Mouse (Mus musculus) cerebellum, adult 2 months (tissue): ENCODE measurements around the gene Wdr95. TPM values are rescaled to one million over a fixed set of nuclear protein-coding genes. Genes with fewer than 3 reads are reported as not detected.

ENCODE experiments used
- DNase-seq, 2 experiments: peaks; one replicate each; pipeline ENCODE4 v3.0.0; 2021
- H3K27ac ChIP-seq: fragments of 200-500 bp; 2 replicates; pipeline ENCODE4 v1.5.1; 2012; ENCODE audit warnings: low read length, control low read depth, inconsistent platforms; ENCODE audit not compliant: insufficient read depth
- H3K27me3 ChIP-seq: fragments of 200-500 bp; 2 replicates; pipeline ENCODE4 v1.6.1; 2012; ENCODE audit warnings: inconsistent platforms, mild to moderate bottlenecking, low read length, moderate library complexity; ENCODE audit not compliant: control insufficient read depth, insufficient read depth
- H3K4me1 ChIP-seq: fragments of 200-500 bp; 2 replicates; pipeline ENCODE4 v1.6.1; 2011; ENCODE audit warnings: low read length; ENCODE audit not compliant: control insufficient read depth, insufficient read depth
- H3K4me3 ChIP-seq: fragments of 200-500 bp; replicated peaks from 2 replicates; pipeline ENCODE3; 2011; ENCODE audit warnings: mild to moderate bottlenecking, low read depth, low read length, control low read depth; ENCODE audit not compliant: insufficient read depth
- CTCF ChIP-seq: fragments of 200-500 bp; IDR thresholded peaks from 2 replicates; pipeline ENCODE4 v1.5.1; 2011; ENCODE audit warnings: low read depth, mild to moderate bottlenecking, control low read depth, low read length, moderate library complexity, borderline replicate concordance; ENCODE audit not compliant: insufficient read depth
- POLR2A ChIP-seq: fragments of 200-500 bp; IDR thresholded peaks from 2 replicates; pipeline ENCODE4 v1.6.1; 2011; ENCODE audit warnings: low read length, control low read depth, borderline replicate concordance; ENCODE audit not compliant: insufficient read depth
- WGBS: fragments of 180-500 bp; shearing (Covaris S2); methylation state at CpG from one replicate; pipeline ENCODE4 v1.1.7; 2018; 5-methylcytosine and 5-hydroxymethylcytosine counted together
- polyA plus RNA-seq: library from polyadenylated mRNA; depleted of rRNA; stranded (reverse); fragments of >200 nt; gene quantifications from 2 replicates; pipeline ENCODE4 v1.2.3, GENCODE M21; 2012

Wdr95 gene
- polyA plus RNA-seq, 1 experiment = 0.29 TPM

GRCm38 (mm10) chr5:149490275-149490674 is 38.2 kb upstream of the Wdr95 start:
- Histone ChIP-seq H3K4me1 (no peaks in the 10 kb centered on the region; the same call in 1 of the 2 replicates), H3K4me3 (no peak overlapping the region), H3K27ac (no peak overlapping the region), H3K27me3 (no peaks in the 10 kb centered on the region)
- WGBS = 58% methylated on average over 15 of the region's 15 CpGs
- DNase-seq = no peak
- TF ChIP-seq POLR2A = no peak
- no peak for TF ChIP-seq CTCF

DNA sequence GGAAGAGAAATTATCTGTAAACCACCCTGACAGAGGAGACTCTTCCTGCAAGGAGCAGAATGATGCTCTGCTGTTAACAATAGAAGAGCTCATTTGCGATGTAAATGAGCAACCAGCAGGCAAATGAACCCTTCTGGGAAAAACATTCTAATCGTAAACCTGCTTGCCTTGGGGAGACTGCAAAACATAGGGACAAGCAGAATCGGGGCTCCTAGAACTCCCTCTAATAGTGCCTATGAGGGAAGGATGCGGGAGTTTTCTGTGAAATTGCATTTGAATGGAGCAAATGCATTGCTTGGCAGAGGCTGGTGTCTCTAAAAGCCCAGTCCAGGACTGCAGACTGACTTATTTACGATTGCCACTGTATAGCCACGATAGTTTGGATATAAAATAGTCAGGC is 32.8 kb upstream of the Wdr95 start:
- no peak for DNase-seq
- TF ChIP-seq POLR2A = no peak
- no peak for TF ChIP-seq CTCF
- Histone ChIP-seq H3K27me3 (no peaks in the 10 kb centered on the region), H3K4me1 (no peaks in the 10 kb centered on the region), H3K27ac (no peak overlapping the region), H3K4me3 (no peak overlapping the region)
- 49% methylated on average over 6 of the region's 6 CpGs for WGBS

DNA sequence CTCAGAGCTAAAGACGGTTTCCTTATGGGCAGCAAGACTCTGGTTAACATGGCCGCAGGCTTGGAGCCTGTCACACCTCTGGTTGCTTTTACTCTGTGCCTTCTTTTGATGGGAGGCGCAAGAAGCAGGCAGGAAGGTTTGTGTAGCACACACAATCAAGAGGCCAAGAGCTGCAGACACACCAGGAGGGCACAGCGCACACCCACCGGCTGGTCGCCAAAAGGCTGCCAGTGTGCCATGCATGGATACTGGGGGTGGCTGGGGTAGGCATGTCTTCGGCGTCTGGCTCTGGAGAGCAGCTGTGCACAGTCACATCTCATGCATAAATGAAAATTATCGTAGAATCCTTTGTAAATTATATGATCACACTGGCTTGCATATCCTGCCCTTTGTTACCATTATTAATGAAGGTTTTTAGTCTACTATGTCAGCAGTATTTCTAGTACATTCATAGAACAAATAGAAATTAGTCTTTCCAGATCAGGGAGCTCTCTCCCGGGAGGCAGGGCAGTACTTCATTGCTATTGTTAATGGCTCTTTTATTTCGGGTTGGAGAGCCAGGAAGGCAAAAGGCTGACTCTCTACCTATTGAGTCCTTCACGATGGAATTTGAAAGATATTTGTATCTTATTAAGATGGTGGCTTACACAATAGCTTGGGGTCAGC is 31.9 kb upstream of the Wdr95 start:
- 45% methylated on average over 12 of the region's 12 CpGs for WGBS
- Histone ChIP-seq H3K27ac (no peak overlapping the region), H3K27me3 (no peaks in the 10 kb centered on the region), H3K4me3 (no peak overlapping the region), H3K4me1 (no peaks in the 10 kb centered on the region)
- no peak for TF ChIP-seq CTCF
- no peak for TF ChIP-seq POLR2A
- DNase-seq = no peak

- Histone ChIP-seq H3K27me3 (no peaks in the 10 kb centered on the region; the same call in 1 of the 2 replicates), H3K4me3 (no peak overlapping the region), H3K27ac (no peak overlapping the region), H3K4me1 (no peaks in the 10 kb centered on the region)
- TF ChIP-seq CTCF (no peak), POLR2A (no peak)
- DNase-seq = no peak
- WGBS = 53% methylated on average over 4 of the region's 4 CpGs
These were observed 28.5 kb upstream of the Wdr95 start for GRCm38 (mm10) chr5:149499936-149500335.

- DNase-seq = peak in 1 of 2 experiments; percentile 11
- TF ChIP-seq POLR2A (no peak), CTCF (no peak)
- Histone ChIP-seq H3K27ac (no peak overlapping the region), H3K4me1 (no peaks in the 10 kb centered on the region), H3K27me3 (no peaks in the 10 kb centered on the region; the same call in 1 of the 2 replicates), H3K4me3 (no peak overlapping the region)
- WGBS = 44% methylated on average over 23 of the region's 23 CpGs
These were observed 24.9 kb upstream of the Wdr95 start for GRCm38 (mm10) chr5:149503423-149504175.

DNA sequence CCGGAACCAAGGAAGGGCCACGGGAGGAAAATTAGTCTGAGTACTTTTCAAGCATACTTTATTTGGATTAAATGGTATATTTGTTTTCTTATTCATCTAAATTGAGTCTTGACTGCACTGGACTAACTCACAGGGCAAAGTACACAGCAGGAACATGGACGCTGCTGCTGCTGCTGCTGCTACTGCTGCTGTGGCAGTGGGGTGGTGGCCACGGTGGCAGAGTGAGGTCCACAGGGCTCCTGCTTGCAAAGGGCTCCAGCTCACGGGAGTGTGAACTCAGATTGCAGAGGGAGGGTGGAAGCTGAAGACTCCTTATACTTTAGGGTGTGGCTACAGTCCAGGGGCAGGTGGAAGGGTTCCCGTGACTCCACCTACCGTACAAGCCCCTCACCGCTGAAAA is 23.5 kb upstream of the Wdr95 start:
- no peaks in the 10 kb centered on the region; the same call in 1 of the 2 replicates for H3K27me3 ChIP-seq
- DNase-seq = no peak
- TF ChIP-seq CTCF (no peak), POLR2A (no peak)
- H3K27ac ChIP-seq = no peak overlapping the region
- 85% methylated on average over 8 of the region's 8 CpGs for WGBS
- no peaks in the 10 kb centered on the region for H3K4me1 ChIP-seq
- no peak overlapping the region for H3K4me3 ChIP-seq

DNA sequence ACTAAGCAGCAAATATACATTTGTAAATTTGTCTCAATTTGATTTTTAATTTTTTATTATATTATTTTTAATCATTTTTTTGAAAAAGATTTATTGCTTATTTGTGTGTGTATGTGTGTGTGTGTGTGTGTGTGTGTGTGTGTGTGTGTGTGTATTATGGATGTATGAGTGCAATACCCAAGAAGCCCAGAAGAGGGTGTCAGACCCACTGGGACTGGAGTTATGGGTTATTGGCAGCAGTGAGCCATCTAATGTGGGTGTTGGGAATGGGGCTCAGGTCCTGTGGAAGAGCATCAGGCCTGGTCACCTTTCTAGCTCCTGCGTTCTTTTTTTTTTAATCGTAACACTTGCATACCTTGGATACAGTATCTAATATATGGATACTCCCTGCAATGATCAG is 22.4 kb upstream of the Wdr95 start:
- WGBS = 100% methylated on average over 2 of the region's 2 CpGs
- no peak overlapping the region for H3K27ac ChIP-seq
- TF ChIP-seq POLR2A (no peak), CTCF (no peak)

More for the DNA sequence above, 22.4 kb upstream of the Wdr95 start:
- H3K27me3 ChIP-seq = no peaks in the 10 kb centered on the region; the same call in 1 of the 2 replicates
- no peak overlapping the region for H3K4me3 ChIP-seq
- no peaks in the 10 kb centered on the region for H3K4me1 ChIP-seq
- no peak for DNase-seq
